Mouse (Mus musculus) frontal cortex, adult (tissue): ENCODE data around the gene Sumo1.

ENCODE experiments used
- ATAC-seq: cut with Nextera tagmentation; 2 replicates; pipeline ENCODE4 v1.9.2; 2017; ENCODE audit warnings: mild to moderate bottlenecking, moderate library complexity, mixed read lengths; ENCODE audit not compliant: low TSS enrichment

Gene Sumo1

GRCm38 (mm10) chr1:59549036-59549675, 121.5 kb downstream of the Sumo1 start:
- no peak for ATAC-seq

GRCm38 (mm10) chr1:59548486-59548885, 122.1 kb downstream of the Sumo1 start:
- ATAC-seq, result no peak

GRCm38 (mm10) chr1:59543911-59544310, 126.7 kb downstream of the Sumo1 start:
- ATAC-seq, result no peak

- ATAC-seq, result no peak
Observed at GRCm38 (mm10) chr1:59542231-59542630, 128.4 kb downstream of the Sumo1 start.

GRCm38 (mm10) chr1:59541271-59542020, 129.2 kb downstream of the Sumo1 start:
- ATAC-seq, result no peak

GRCm38 (mm10) chr1:59540537-59541148, 130.0 kb downstream of the Sumo1 start:
- ATAC-seq, result no peak

GRCm38 (mm10) chr1:59538381-59538780, 132.3 kb downstream of the Sumo1 start:
- no peak for ATAC-seq
